Mouse (Mus musculus): ENCODE results near the gene Catsperg1. TPM values are rescaled to one million over a fixed set of nuclear protein-coding genes. Genes with fewer than 3 reads are reported as not detected.
A peak's percentile ranks its signal among the peaks of the same experiment; 100 is the strongest.

Catsperg1 gene
- total RNA-seq, 2 experiments from 2014 or later: 0.89 TPM; not detected in 1

DNA sequence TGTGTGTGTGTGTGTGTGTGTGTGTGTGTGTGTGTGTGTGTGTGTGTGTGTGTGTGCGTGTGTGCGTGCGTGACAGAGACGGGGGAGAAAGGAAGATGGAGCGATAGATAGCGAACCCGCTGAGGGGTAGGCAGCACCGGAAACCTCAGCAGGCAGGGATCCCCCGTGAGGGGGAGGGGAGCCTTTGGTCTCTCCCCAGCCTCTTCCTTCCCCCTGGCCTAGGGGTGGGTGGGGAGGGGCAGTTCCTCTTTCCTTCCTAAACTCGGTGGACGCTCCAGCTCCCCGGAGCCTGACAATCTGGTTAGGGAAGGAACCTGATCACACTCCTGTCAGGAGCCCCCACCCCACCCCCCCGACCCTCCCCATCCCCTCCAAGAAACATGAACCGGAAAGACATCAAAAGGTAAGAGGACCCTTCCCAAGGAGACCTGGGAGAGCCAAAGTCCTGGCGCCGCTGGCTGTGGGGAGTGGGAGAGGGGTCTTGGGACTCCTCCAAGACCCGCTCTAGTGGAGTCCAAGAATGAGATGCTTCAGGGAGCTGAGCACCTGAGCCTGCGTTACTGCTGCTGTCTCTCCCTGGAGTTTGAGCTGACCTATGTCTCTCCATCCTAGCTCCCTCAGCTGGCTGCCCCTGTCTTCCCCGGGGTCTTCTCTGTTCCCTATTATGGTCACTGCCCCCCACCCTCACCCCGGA, 79.0 kb downstream of the Catsperg1 start, which contains the start of gene Rasgrp4:
TSS of gene Rasgrp4 (plus strand) at position 159 of the 694 bp plus-strand sequence.
- DNase-seq: peak; percentile 13 to 54

DNA sequence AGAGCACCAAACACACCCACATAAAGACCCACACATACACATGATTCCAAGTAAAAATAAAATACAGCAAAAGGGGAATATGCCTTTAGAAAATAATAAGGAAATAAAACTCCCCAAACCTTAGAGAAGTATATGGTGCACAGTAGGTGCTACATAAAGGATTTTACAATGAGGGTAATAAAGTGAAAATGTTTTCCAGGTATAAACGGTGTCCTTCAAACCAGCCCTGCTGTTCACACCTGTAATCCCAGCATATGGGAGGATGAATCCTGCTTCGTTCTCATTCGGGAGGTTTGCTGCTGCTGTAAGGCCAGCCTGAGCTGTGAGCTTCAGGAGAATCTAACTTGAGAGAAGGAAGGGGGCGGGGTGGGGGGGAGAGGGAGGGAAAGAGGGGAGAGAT, 79.6 kb downstream of the Catsperg1 start:
- DNase-seq: no peak

Other genes starting within 250 kb of the Catsperg1 start
- gene Eif3k, start 232.2 kb downstream of the Catsperg1 start, total RNA-seq (2021): 100 to 1,000 TPM; 166 to 176 TPM
- gene Map4k1, start 232.0 kb downstream of the Catsperg1 start, total RNA-seq (2021): 1 to 10 TPM in 1 of 2 experiments, under 1 TPM in 1; 0.45 to 4.2 TPM
- under 1 TPM; 0.07 to 0.13 TPM for gene Ryr1, start 88.9 kb downstream of the Catsperg1 start, total RNA-seq (2021)
- gene Rasgrp4, start 79.2 kb downstream of the Catsperg1 start, total RNA-seq (2021): 1 to 10 TPM in 1 of 2 experiments, under 1 TPM in 1; 0.92 to 1.1 TPM
- 10 to 100 TPM; 10.4 to 12.1 TPM for gene Fam98c, start 57.8 kb downstream of the Catsperg1 start, total RNA-seq (2021)
- gene Ggn, start 43.8 kb downstream of the Catsperg1 start, total RNA-seq (2021): under 1 TPM; 0.25 to 0.28 TPM
- gene Spred3, start 43.6 kb downstream of the Catsperg1 start, total RNA-seq (2021): under 1 TPM; 0.60 to 0.77 TPM
- 100 to 1,000 TPM; 119 to 124 TPM for gene Psmd8, start 33.3 kb downstream of the Catsperg1 start, total RNA-seq (2021)
- gene Kcnk6, start 18.5 kb upstream of the Catsperg1 start, total RNA-seq (2021): 1 to 10 TPM; 2.7 to 2.9 TPM
- gene Yif1b, start 24.3 kb upstream of the Catsperg1 start, total RNA-seq (2021): 10 to 100 TPM; 66.3 to 69.2 TPM
- gene 2200002D01Rik, start 34.4 kb upstream of the Catsperg1 start, total RNA-seq (2021): 1 to 10 TPM in 1 of 2 experiments, under 1 TPM in 1; 0.77 to 1.6 TPM
- 10 to 100 TPM; 45.7 to 53.8 TPM for gene Spint2, start 67.9 kb upstream of the Catsperg1 start, total RNA-seq (2021)
- 1 to 10 TPM; 5.8 to 7.5 TPM for gene Ppp1r14a, start 75.3 kb upstream of the Catsperg1 start, total RNA-seq (2021)
- 1 to 10 TPM in 1 of 2 experiments, under 1 TPM in 1; 0.47 to 1.1 TPM for gene Dpf1, start 89.9 kb upstream of the Catsperg1 start, total RNA-seq (2021)

Measured in heart, adult 18-20 months (tissue).